Mouse (Mus musculus) stomach, postnatal 0 days (tissue): ENCODE measurements at regions not wholly inside any gene's neighbourhood (a gene's known extent, or its start where the extent isn't known, plus 50 kb on each side); places are given as distances from the start of the nearest gene placed in this dataset.

Experiments used
- ATAC-seq: fragments of 200-750 bp; cut with Nextera tagmentation; 2 replicates; pipeline ENCODE4 v1.8.0; 2017; ENCODE audit not compliant: low FRiP score, low TSS enrichment
- DNase-seq: peaks from one replicate; pipeline ENCODE4 v3.0.0-alpha.2; 2016; ENCODE audit warnings: low spot score
- H3K27ac ChIP-seq: fragments of 300-500 bp; sonication (generic); replicated peaks from 2 replicates; pipeline ENCODE4 v1.5.1; 2014; ENCODE audit warnings: mild to moderate bottlenecking, control low read depth
- H3K27me3 ChIP-seq: fragments of 300-500 bp; sonication (generic); 2 replicates; pipeline ENCODE4 v1.6.1; 2014; ENCODE audit warnings: low read length; ENCODE audit not compliant: control insufficient read depth, insufficient read depth
- H3K36me3 ChIP-seq: fragments of 300-500 bp; sonication (generic); 2 replicates; pipeline ENCODE4 v1.6.1; 2014; ENCODE audit warnings: low read length, mixed read lengths; ENCODE audit not compliant: control insufficient read depth, insufficient read depth
- H3K4me1 ChIP-seq: fragments of 300-500 bp; sonication (generic); replicated peaks from 2 replicates; pipeline ENCODE4 v1.6.1; 2014; ENCODE audit warnings: antibody characterized with exemption; ENCODE audit not compliant: control insufficient read depth, insufficient read depth
- H3K4me2 ChIP-seq: fragments of 300-500 bp; sonication (generic); replicated peaks from 2 replicates; pipeline ENCODE4 v1.6.1; 2014; ENCODE audit warnings: low read depth, mild to moderate bottlenecking, control low read depth, moderate library complexity
- H3K4me3 ChIP-seq: fragments of 300-500 bp; sonication (generic); 2 replicates; pipeline ENCODE4 v1.5.1; 2014; ENCODE audit warnings: low read depth, low read length, control low read depth
- H3K9ac ChIP-seq: fragments of 300-500 bp; sonication (generic); 2 replicates; pipeline ENCODE4 v1.6.1; 2014; ENCODE audit warnings: mild to moderate bottlenecking, low read length, control low read depth, mixed read lengths
- H3K9me3 ChIP-seq: fragments of 300-500 bp; sonication (generic); 2 replicates; pipeline ENCODE4 v1.6.1; 2016; ENCODE audit warnings: low read length; ENCODE audit not compliant: control insufficient read depth
- CTCF ChIP-seq: IDR thresholded peaks from 2 replicates; pipeline ENCODE4 v1.5.1; 2016; ENCODE audit warnings: antibody characterized with exemption, low read depth, mild to moderate bottlenecking, moderate library complexity
- EP300 ChIP-seq: optimal IDR thresholded peaks from 2 replicates; pipeline ENCODE3; 2016; ENCODE audit warnings: antibody characterized with exemption
- WGBS: fragments of 180-500 bp; shearing (Covaris S2); extraction: QIAGEN DNeasy Blood & Tissue Kit; methylation state at CpG from one replicate; pipeline ENCODE4 v1.1.7; 2014; 5-methylcytosine and 5-hydroxymethylcytosine counted together

- Histone ChIP-seq H3K9ac (no peak overlapping the region), H3K36me3 (no peaks in the 10 kb centered on the region), H3K27me3 (no peaks in the 10 kb centered on the region), H3K9me3 (no peaks in the 10 kb centered on the region), H3K4me2 (no peak overlapping the region), H3K4me1 (no peaks in the 10 kb centered on the region), H3K27ac (no peak overlapping the region), H3K4me3 (no peak overlapping the region)
- WGBS: 78% methylated on average over 1 of the region's 1 CpGs
- DNase-seq: no peak
- no peak for ATAC-seq
- TF ChIP-seq CTCF (no peak), EP300 (no peak)
These were observed 680.9 kb upstream of the Cited2 start for GRCm38 (mm10) chr10:17042090-17042489.

DNA sequence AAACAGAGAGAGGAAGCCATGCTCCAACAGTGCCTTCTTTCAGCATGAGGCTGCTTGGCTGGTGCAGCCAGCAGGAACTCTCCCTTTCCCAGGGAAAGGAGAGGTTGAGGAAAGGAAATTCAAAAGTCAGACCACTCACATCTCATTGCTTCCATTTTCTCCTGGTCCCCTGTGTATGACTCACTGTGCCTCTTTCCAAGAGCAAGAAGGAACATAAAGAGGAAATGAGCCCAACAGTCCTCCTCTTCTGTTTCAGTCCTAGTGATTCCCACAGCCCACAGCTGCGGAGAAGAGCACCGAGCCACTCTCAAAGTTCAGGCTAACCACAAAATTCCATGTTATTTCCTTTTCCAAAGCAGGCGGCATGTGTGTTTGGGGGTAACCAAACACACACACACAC lies 680.0 kb upstream of the Cited2 start:
- no peak overlapping the region for H3K4me3 ChIP-seq
- TF ChIP-seq CTCF: no peak
- no peak overlapping the region for H3K27ac ChIP-seq
- no peak overlapping the region for H3K9ac ChIP-seq
- ATAC-seq (no peak), DNase-seq (no peak)
- WGBS: 64% methylated on average over 3 of the region's 3 CpGs
- no peak overlapping the region for H3K4me2 ChIP-seq
- no peaks in the 10 kb centered on the region for H3K4me1 ChIP-seq
- no peaks in the 10 kb centered on the region for H3K27me3 ChIP-seq
- no peaks in the 10 kb centered on the region for H3K36me3 ChIP-seq
- H3K9me3 ChIP-seq: no peaks in the 10 kb centered on the region

- no peak for DNase-seq
- H3K4me3 ChIP-seq: no peak overlapping the region
- no peak for ATAC-seq
- H3K36me3 ChIP-seq: no peaks in the 10 kb centered on the region
- 83% methylated on average over 5 of the region's 5 CpGs for WGBS
- no peak overlapping the region for H3K27ac ChIP-seq
- no peaks in the 10 kb centered on the region for H3K9me3 ChIP-seq
- no peaks in the 10 kb centered on the region for H3K27me3 ChIP-seq
- no peaks in the 10 kb centered on the region for H3K4me1 ChIP-seq
- TF ChIP-seq CTCF (no peak), EP300 (no peak)
- H3K9ac ChIP-seq: no peak overlapping the region
- H3K4me2 ChIP-seq: no peak overlapping the region
These were observed 676.3 kb upstream of the Cited2 start for GRCm38 (mm10) chr10:17046765-17047164.

- H3K4me3 ChIP-seq: no peak overlapping the region
- ATAC-seq: no peak
- H3K36me3 ChIP-seq: no peaks in the 10 kb centered on the region
- H3K4me1 ChIP-seq: no peaks in the 10 kb centered on the region
- H3K9ac ChIP-seq: no peak overlapping the region
- H3K4me2 ChIP-seq: no peak overlapping the region
- H3K27me3 ChIP-seq: no peaks in the 10 kb centered on the region
- no peak for TF ChIP-seq CTCF
- TF ChIP-seq EP300: no peak
- no peak for DNase-seq
- WGBS: 77% methylated on average over 1 of the region's 1 CpGs
- no peak overlapping the region for H3K27ac ChIP-seq
- no peaks in the 10 kb centered on the region for H3K9me3 ChIP-seq
These were observed 650.1 kb upstream of the Cited2 start for GRCm38 (mm10) chr10:17072906-17073305.

DNA sequence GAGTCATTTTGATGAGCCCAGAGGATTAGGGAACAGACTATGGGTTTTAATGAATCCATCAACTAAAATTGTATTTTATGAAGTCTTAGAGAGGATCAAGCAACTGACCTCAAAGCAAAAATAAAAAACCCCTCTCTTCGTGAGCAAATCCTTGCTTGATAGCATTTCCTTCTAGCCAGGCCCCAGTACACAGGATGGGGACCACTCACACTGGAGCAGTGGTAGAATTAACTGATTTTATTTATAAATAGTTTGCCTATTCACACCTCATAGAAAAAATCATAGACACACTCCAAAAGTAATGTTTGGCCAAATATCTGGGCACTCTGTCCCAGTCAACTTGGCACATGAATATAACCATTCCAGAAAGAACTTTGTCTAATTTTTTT lies 649.0 kb upstream of the Cited2 start:
- DNase-seq: no peak
- 86% methylated on average over 1 of the region's 1 CpGs for WGBS
- Histone ChIP-seq H3K4me2 (no peak overlapping the region), H3K4me1 (no peaks in the 10 kb centered on the region), H3K9me3 (no peaks in the 10 kb centered on the region), H3K27me3 (no peaks in the 10 kb centered on the region), H3K27ac (no peak overlapping the region), H3K4me3 (no peak overlapping the region), H3K9ac (no peak overlapping the region), H3K36me3 (no peaks in the 10 kb centered on the region)
- TF ChIP-seq EP300: no peak
- TF ChIP-seq CTCF: no peak
- no peak for ATAC-seq

GRCm38 (mm10) chr10:17074402-17075027 lies 648.5 kb upstream of the Cited2 start:
- Histone ChIP-seq H3K4me2 (no peak overlapping the region), H3K9ac (no peak overlapping the region), H3K27ac (no peak overlapping the region), H3K4me3 (no peak overlapping the region), H3K27me3 (no peaks in the 10 kb centered on the region), H3K36me3 (no peaks in the 10 kb centered on the region), H3K9me3 (no peaks in the 10 kb centered on the region), H3K4me1 (no peaks in the 10 kb centered on the region)
- 66% methylated on average over 6 of the region's 6 CpGs for whole genome bisulfite sequencing
- ATAC-seq (no peak), DNase-seq (no peak)
- TF ChIP-seq EP300: no peak
- TF ChIP-seq CTCF: no peak
